Mouse (Mus musculus): ENCODE measurements around the gene Cdnf. TPM values are rescaled to one million over a fixed set of nuclear protein-coding genes. Genes with fewer than 3 reads are reported as not detected.

The Cdnf gene
- polyA plus RNA-seq, 2 experiments, result 0.08 to 0.33 TPM

DNA sequence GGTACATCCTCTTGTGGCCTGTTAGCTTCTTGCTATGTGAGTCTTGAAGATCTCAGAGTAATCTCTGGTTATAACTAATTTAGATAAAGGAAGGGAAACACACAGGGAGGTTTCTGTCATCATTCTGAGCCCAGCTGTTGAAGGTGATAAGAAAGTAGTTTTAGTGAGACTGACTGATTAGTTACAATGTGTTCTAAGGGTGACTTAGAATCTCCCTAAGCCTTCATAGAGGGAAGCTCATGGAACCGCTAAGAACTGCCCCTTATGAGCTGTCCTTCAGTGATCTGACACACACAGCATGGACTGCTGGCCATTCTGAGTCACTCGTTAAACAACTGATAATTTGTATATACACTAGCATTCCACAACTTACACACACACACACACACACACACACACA is 33.2 kb downstream of the Cdnf start:
- DNase-seq (ENCODE audit: low read depth in 3 of 3, low spot score in 3 of 3) (peak in 1 of 3 experiments; percentile 4), ATAC-seq (ENCODE audit: insufficient read depth) (peak; percentile 18; the same call in 1 of the 2 replicates)
- no peak overlapping the region for H3K9ac ChIP-seq (replicated peaks)
- H3K36me3 ChIP-seq (replicated peaks; ENCODE audit: control insufficient read depth, insufficient read depth, low read depth), result no peaks in the 10 kb centered on the region
- H3K4me3 ChIP-seq (ENCODE audit: insufficient read depth in 1 of 2, low read depth in 2 of 2, low read length in 2 of 2), result no peak overlapping the region
- WGBS (ENCODE audit: insufficient replicate concordance), result 30% methylated on average over 2 of the region's 2 CpGs
- TF ChIP-seq EP300 (IDR thresholded peaks at IDR 0.05; ENCODE audit: low read depth) (0 out of 2 replicates have a peak, but pooled peaks have one; percentile 18), CTCF (IDR thresholded peaks at IDR 0.05; ENCODE audit: low read depth) (no peak)
- no peaks in the 10 kb centered on the region for H3K9me3 ChIP-seq (ENCODE audit: control insufficient read depth, low read length)
- H3K4me1 ChIP-seq (replicated peaks; ENCODE audit: control insufficient read depth in 2 of 2, insufficient read depth in 2 of 2, low read length in 1 of 2), result peaks cover 0 to 1% of the 10 kb centered on the region in 2 experiments; a peak in 1 of 4 replicates
- no peaks in the 10 kb centered on the region for H3K27me3 ChIP-seq (ENCODE audit: control insufficient read depth, insufficient read depth, low read length)
- no peak overlapping the region for H3K27ac ChIP-seq
- H3K4me2 ChIP-seq (ENCODE audit: low read depth), result no peak overlapping the region

DNA sequence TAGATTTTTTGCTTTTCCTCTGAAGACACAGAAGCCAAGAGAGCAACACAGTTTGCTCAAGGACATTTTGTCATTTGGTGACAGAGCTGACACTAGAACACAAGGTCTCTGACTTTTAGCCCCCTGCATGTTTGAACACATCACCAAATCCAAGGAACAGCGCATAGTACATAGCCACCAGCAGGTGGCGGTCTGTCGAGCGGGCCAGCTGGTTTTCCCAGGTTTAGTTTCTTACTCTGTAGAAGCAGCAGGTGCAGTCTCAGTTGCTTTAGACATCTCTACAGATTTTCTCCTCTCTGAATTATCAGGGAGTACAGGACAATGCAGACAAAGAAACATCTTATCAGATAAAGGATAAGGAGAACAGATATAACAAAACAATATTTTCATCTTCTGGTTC is 33.8 kb downstream of the Cdnf start:
- Histone ChIP-seq H3K4me3 (ENCODE audit: insufficient read depth in 1 of 2, low read depth in 2 of 2, low read length in 2 of 2) (no peak overlapping the region), H3K9ac (replicated peaks) (no peak overlapping the region), H3K4me2 (ENCODE audit: low read depth) (no peak overlapping the region), H3K27ac (no peak overlapping the region), H3K4me1 (replicated peaks; ENCODE audit: control insufficient read depth in 2 of 2, insufficient read depth in 2 of 2, low read length in 1 of 2) (peaks cover 0 to 1% of the 10 kb centered on the region in 2 experiments; a peak in 1 of 4 replicates), H3K36me3 (replicated peaks; ENCODE audit: control insufficient read depth, insufficient read depth, low read depth) (no peaks in the 10 kb centered on the region), H3K27me3 (ENCODE audit: control insufficient read depth, insufficient read depth, low read length) (no peaks in the 10 kb centered on the region), H3K9me3 (ENCODE audit: control insufficient read depth, low read length) (no peaks in the 10 kb centered on the region)
- 6% methylated on average over 4 of the region's 4 CpGs for WGBS (ENCODE audit: insufficient replicate concordance)
- DNase-seq (ENCODE audit: low read depth in 3 of 3, low spot score in 3 of 3) (peak; percentile 7 to 31 (median 16)), ATAC-seq (ENCODE audit: insufficient read depth) (no peak)
- TF ChIP-seq EP300 (IDR thresholded peaks at IDR 0.05; ENCODE audit: low read depth) (no peak), CTCF (IDR thresholded peaks at IDR 0.05; ENCODE audit: low read depth) (peak; percentile 84)

DNA sequence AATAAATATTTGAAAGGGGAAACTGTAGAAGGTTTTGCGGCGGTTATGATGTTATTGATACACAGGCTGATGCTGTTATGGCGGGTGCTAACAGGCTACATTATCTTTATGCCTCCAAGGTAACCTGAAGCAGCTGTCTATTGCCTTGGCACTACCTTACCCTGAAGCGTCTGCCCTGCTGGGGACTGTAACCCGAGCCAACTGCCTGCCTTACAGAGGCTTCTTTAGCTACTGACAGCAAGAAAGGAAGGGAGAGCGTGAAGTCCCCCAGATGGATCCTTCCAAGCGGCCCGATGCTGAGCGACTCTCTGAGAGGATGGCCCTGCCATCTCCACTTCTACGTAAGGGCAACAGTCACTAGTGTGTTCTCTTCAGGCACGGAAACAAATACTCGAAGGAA is 57.4 kb downstream of the Cdnf start, which contains the start of gene Fam107b:
TSS of gene Fam107b (plus strand) at position 303 of the 400 bp plus-strand sequence.
- no peaks in the 10 kb centered on the region for H3K9me3 ChIP-seq (ENCODE audit: control insufficient read depth, low read length)
- WGBS (ENCODE audit: insufficient replicate concordance), result 66% methylated on average over 12 of the region's 12 CpGs
- no peaks in the 10 kb centered on the region for H3K36me3 ChIP-seq (replicated peaks; ENCODE audit: control insufficient read depth, insufficient read depth, low read depth)
- H3K4me3 ChIP-seq (ENCODE audit: insufficient read depth in 1 of 2, low read depth in 2 of 2, low read length in 2 of 2), result no peak within 1 kb of the TSS
- no peak for TF ChIP-seq EP300 (IDR thresholded peaks at IDR 0.05; ENCODE audit: low read depth)
- no peak for TF ChIP-seq CTCF (IDR thresholded peaks at IDR 0.05; ENCODE audit: low read depth)
- H3K4me1 ChIP-seq (replicated peaks; ENCODE audit: control insufficient read depth in 2 of 2, insufficient read depth in 2 of 2, low read length in 1 of 2), result no peaks in the 10 kb centered on the region
- DNase-seq (ENCODE audit: low read depth in 3 of 3, low spot score in 3 of 3) (no peak), ATAC-seq (ENCODE audit: insufficient read depth) (no peak)
- no peak within 1 kb of the TSS for H3K9ac ChIP-seq (replicated peaks)
- no peak within 1 kb of the TSS for H3K27ac ChIP-seq
- no peaks in the 10 kb centered on the region for H3K27me3 ChIP-seq (ENCODE audit: control insufficient read depth, insufficient read depth, low read length)
- H3K4me2 ChIP-seq (ENCODE audit: low read depth), result no peak within 1 kb of the TSS

DNA sequence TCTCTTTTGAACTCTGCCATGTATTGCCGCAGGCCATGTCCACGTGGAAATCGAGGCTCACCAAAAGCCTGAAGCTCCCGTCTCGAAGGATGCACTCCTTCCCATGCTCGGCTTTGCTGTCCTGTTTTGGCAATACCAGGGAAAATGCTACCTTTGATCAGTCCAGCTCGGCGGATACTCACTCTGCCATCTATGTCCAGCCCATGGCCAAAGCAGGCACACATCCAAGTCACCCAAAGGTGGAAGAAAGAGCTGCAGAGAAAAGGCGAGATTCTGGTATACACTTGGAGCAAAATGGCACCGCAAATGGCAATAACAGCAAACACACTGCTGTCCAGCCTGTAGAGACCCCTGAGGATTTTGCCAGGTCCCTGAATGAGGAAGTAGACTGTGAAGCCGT is 57.8 kb downstream of the Cdnf start:
- no peak overlapping the region for H3K4me2 ChIP-seq (ENCODE audit: low read depth)
- no peaks in the 10 kb centered on the region for H3K9me3 ChIP-seq (ENCODE audit: control insufficient read depth, low read length)
- H3K27ac ChIP-seq, result no peak overlapping the region
- WGBS (ENCODE audit: insufficient replicate concordance), result 66% methylated on average over 11 of the region's 11 CpGs
- H3K4me3 ChIP-seq (ENCODE audit: insufficient read depth in 1 of 2, low read depth in 2 of 2, low read length in 2 of 2), result no peak overlapping the region
- H3K36me3 ChIP-seq (replicated peaks; ENCODE audit: control insufficient read depth, insufficient read depth, low read depth), result no peaks in the 10 kb centered on the region
- ATAC-seq (ENCODE audit: insufficient read depth) (no peak), DNase-seq (ENCODE audit: low read depth in 3 of 3, low spot score in 3 of 3) (no peak)
- H3K4me1 ChIP-seq (replicated peaks; ENCODE audit: control insufficient read depth in 2 of 2, insufficient read depth in 2 of 2, low read length in 1 of 2), result no peaks in the 10 kb centered on the region
- H3K27me3 ChIP-seq (ENCODE audit: control insufficient read depth, insufficient read depth, low read length), result no peaks in the 10 kb centered on the region
- H3K9ac ChIP-seq (replicated peaks), result no peak overlapping the region
- no peak for TF ChIP-seq EP300 (IDR thresholded peaks at IDR 0.05; ENCODE audit: low read depth)
- TF ChIP-seq CTCF (IDR thresholded peaks at IDR 0.05; ENCODE audit: low read depth), result no peak

DNA sequence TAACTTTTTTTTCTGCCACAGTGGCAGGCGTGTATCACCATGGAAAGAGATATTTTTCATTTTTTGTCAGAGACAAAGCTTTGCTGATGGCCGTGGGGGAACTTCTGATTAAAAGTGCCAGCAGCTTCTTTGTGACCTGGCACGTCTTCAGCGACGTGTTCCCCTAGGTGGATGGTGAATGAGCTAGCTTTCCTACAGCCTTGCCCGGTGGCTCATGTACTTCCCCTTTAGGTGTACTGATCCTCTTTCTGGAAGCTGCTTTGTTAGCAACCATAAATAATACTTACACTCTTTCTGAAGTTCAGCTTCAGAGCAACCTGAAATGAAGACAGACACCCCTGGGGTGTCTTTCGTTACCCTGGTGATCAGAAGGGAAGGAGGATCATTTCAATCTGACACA is 61.1 kb downstream of the Cdnf start:
- no peak overlapping the region for H3K9ac ChIP-seq (replicated peaks)
- ATAC-seq (ENCODE audit: insufficient read depth) (no peak), DNase-seq (ENCODE audit: low read depth in 3 of 3, low spot score in 3 of 3) (no peak)

More for the DNA sequence above, 61.1 kb downstream of the Cdnf start:
- TF ChIP-seq CTCF (IDR thresholded peaks at IDR 0.05; ENCODE audit: low read depth), result no peak
- TF ChIP-seq EP300 (IDR thresholded peaks at IDR 0.05; ENCODE audit: low read depth), result no peak
- 44% methylated on average over 7 of the region's 7 CpGs for WGBS (ENCODE audit: insufficient replicate concordance)
- Histone ChIP-seq H3K4me2 (ENCODE audit: low read depth) (no peak overlapping the region), H3K4me3 (ENCODE audit: insufficient read depth in 1 of 2, low read depth in 2 of 2, low read length in 2 of 2) (no peak overlapping the region), H3K27me3 (ENCODE audit: control insufficient read depth, insufficient read depth, low read length) (no peaks in the 10 kb centered on the region), H3K4me1 (replicated peaks; ENCODE audit: control insufficient read depth in 2 of 2, insufficient read depth in 2 of 2, low read length in 1 of 2) (0 out of 4 replicates have a peak, but pooled peaks cover 0 to 2% of the 10 kb centered on the region in 2 experiments), H3K27ac (no peak overlapping the region), H3K9me3 (ENCODE audit: control insufficient read depth, low read length) (no peaks in the 10 kb centered on the region), H3K36me3 (replicated peaks; ENCODE audit: control insufficient read depth, insufficient read depth, low read depth) (no peaks in the 10 kb centered on the region)

Data from liver, embryonic 14.5 days (tissue).